In the genomic region with DNA sequence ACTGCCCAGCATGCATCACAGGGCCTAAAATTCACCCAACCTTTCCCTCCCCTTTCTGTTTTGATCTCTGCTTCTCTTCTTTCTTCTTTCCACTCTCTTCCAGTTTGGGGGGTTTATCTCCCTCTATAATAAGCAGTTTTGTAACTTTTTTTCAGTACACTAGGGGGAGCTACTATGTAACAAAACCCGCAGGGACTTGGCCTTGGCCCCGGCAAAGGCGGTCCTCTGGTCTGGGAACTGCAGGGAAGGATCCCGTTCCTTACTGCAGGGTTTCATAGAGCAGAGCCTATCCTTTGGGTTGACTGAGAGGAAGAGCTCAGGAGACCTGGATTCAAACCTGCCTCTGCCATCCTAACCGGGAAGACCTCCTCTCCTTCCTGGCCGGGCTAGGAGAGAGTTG, we compare ENCODE assay signal across 9 mouse cellular contexts. TPM values are rescaled to one million over a fixed set of nuclear protein-coding genes. Genes with fewer than 3 reads are reported as not detected.
A peak's percentile ranks its signal among the peaks of the same experiment; 100 is the strongest.
DNase-seq lines count a peak whose midpoint lies in the region; ATAC-seq and TF ChIP-seq lines count a peak whose summit lies in the region.
"Had no signal": no experiment of that assay in that cellular context is flagged by ENCODE, and none has a peak within 500 bp of the region (broad histone marks: within the 10 kb centered on the region; RNA-seq: fewer than 3 reads in every experiment).

No protein-coding gene starts in this region.

- H3K4me3 ChIP-seq in midbrain, postnatal 0 days (ENCODE audit: low read depth, low read length) = no peak overlapping the region
- H3K4me3 ChIP-seq: hindbrain, embryonic 15.5 days had no signal

- no peak overlapping the region for H3K27ac ChIP-seq in midbrain, postnatal 0 days (ENCODE audit: low read depth, low read length)
- H3K27ac ChIP-seq: hindbrain, embryonic 15.5 days had no signal

- H3K9me3 ChIP-seq in midbrain, postnatal 0 days (ENCODE audit: low read length) = no peaks in the 10 kb centered on the region
- H3K9me3 ChIP-seq: hindbrain, embryonic 15.5 days had no signal

- peak; percentile 64 for ATAC-seq in frontal cortex, adult (ENCODE audit: low TSS enrichment)
- ATAC-seq in midbrain, postnatal 0 days (ENCODE audit: low FRiP score) = no peak

- H3K36me3 ChIP-seq in midbrain, postnatal 0 days (ENCODE audit: insufficient read depth, low read length) = no peaks in the 10 kb centered on the region
- H3K36me3 ChIP-seq: hindbrain, embryonic 15.5 days had no signal

- H3K9ac ChIP-seq in midbrain, postnatal 0 days (replicated peaks; ENCODE audit: low read length, poor library complexity, severe bottlenecking) = no peak overlapping the region
- H3K9ac ChIP-seq: hindbrain, embryonic 15.5 days had no signal

- H3K4me1 ChIP-seq in midbrain, postnatal 0 days (ENCODE audit: insufficient read depth, low read length) = no peaks in the 10 kb centered on the region

- TF ChIP-seq CTCF in midbrain, postnatal 0 days (IDR thresholded peaks at IDR 0.05) = peak; percentile 58

- DNase-seq in frontal cortex, postnatal 14 days (ENCODE audit: low spot score in 2 of 2) = no peak
- DNase-seq in right cerebral cortex, postnatal 4 days = peak; percentile 23
- no peak for DNase-seq in right cerebral cortex, postnatal 25 days
- DNase-seq in embryo, embryonic 10 days (ENCODE audit: low spot score) = peak; percentile 51
- DNase-seq in kidney, adult 9 months = peak; percentile 60
- peak; percentile 68 for DNase-seq in midbrain, postnatal 0 days (ENCODE audit: low spot score)
- no peak for DNase-seq in spleen, adult 12 weeks (ENCODE audit: low spot score)

- H3K27me3 ChIP-seq in midbrain, postnatal 0 days (ENCODE audit: insufficient read depth, low read length) = no peaks in the 10 kb centered on the region
- H3K27me3 ChIP-seq: hindbrain, embryonic 15.5 days had no signal

- WGBS in midbrain, postnatal 0 days = 21% methylated on average over 6 of the region's 6 CpGs

- no peak overlapping the region for H3K4me2 ChIP-seq in midbrain, postnatal 0 days (ENCODE audit: low read depth, low read length, poor library complexity, severe bottlenecking)
- H3K4me2 ChIP-seq: hindbrain, embryonic 15.5 days had no signal

RNA-seq across cellular contexts. Expression of gene Chga, which starts 30.0 kb away (rescaled TPM):
- total RNA-seq in midbrain, postnatal 0 days (2014; rRNA removed) = 148 and 168 TPM in 2 replicates
- 257 and 272 TPM in 2 replicates for polyA plus RNA-seq in midbrain, postnatal 0 days (2015; fragmentation: Nextera tagmentation; extraction: Ambion mirVana)

RNA-seq across cellular contexts. Expression of gene Golga5, which starts 55.8 kb away (rescaled TPM):
- 20.8 and 26.0 TPM in 2 replicates for total RNA-seq in midbrain, postnatal 0 days (2014; rRNA removed)
- polyA plus RNA-seq in midbrain, postnatal 0 days (2015; fragmentation: Nextera tagmentation; extraction: Ambion mirVana) = 23.0 and 23.3 TPM in 2 replicates

Comparison
In these comparisons a context has a peak if more than half of its experiments do, and no peak if none do; other contexts are left out.
1. DNase-seq: peak in right cerebral cortex, postnatal 4 days (single experiment), embryo, embryonic 10 days (single experiment), kidney, adult 9 months (single experiment) and midbrain, postnatal 0 days (single experiment); none in frontal cortex, postnatal 14 days (0 of 2), right cerebral cortex, postnatal 25 days (single experiment) and spleen, adult 12 weeks (single experiment).